Mouse (Mus musculus) lung, postnatal 0 days (tissue): ENCODE data around the gene Fbf1.

Experiments used
- CTCF ChIP-seq: IDR thresholded peaks from 2 replicates; pipeline ENCODE4 v1.5.1; 2016; ENCODE audit warnings: antibody characterized with exemption, mild to moderate bottlenecking
- EP300 ChIP-seq: IDR thresholded peaks from 2 replicates; pipeline ENCODE4 v1.6.1; 2016; ENCODE audit warnings: antibody characterized with exemption, mild to moderate bottlenecking, control low read depth

- TF ChIP-seq CTCF (no peak), EP300 (no peak)
Observed at GRCm38 (mm10) chr11:116129993-116130487, 37.9 kb downstream of the Fbf1 start.
